Mouse (Mus musculus) CD4-positive naive resting alpha-beta T cell, adult 76 days (primary cell): ENCODE data around the gene Olfr591. TPM values are rescaled to one million over a fixed set of nuclear protein-coding genes. Genes with fewer than 3 reads are reported as not detected.

ENCODE experiments used
- total RNA-seq: library from RNA; stranded (reverse); gene quantifications from one replicate; pipeline ENCODE4 v1.2.4, GENCODE M21; 2023

The Olfr591 gene
- not detected for total RNA-seq

GRCm38 (mm10) chr7:103178240-103178639 lies at the start of gene Olfr591:
Olfr591 (minus strand) TSS chr7:103178340.

GRCm38 (mm10) chr7:103216696-103217095 lies 38.6 kb upstream of the Olfr591 start, which contains the start of gene Olfr594:
Olfr594 (plus strand) TSS chr7:103216996.

GRCm38 (mm10) chr7:103211562-103211961 lies 33.4 kb upstream of the Olfr591 start, which contains the start of gene Olfr593:
Olfr593 (plus strand) TSS chr7:103211862.

GRCm38 (mm10) chr7:103184503-103184902 lies 6.4 kb upstream of the Olfr591 start, which contains the start of gene Olfr592:
Olfr592 (plus strand) TSS chr7:103184803.

GRCm38 (mm10) chr7:103156256-103156655 lies 21.9 kb downstream of the Olfr591 start, which contains the start of gene Olfr589:
Olfr589 (minus strand) TSS chr7:103156356.

GRCm38 (mm10) chr7:103140579-103140978 lies 37.6 kb downstream of the Olfr591 start, which contains the start of gene Olfr588-ps1:
Olfr588-ps1 (plus strand) TSS chr7:103140879.

GRCm38 (mm10) chr7:103125538-103125937 lies 52.6 kb downstream of the Olfr591 start, which contains the start of gene Olfr586:
Olfr586 (minus strand) TSS chr7:103125638.

Other genes with a start within 250 kb of the Olfr591 start
- not detected for gene Olfr573-ps1, start 235.8 kb downstream of the Olfr591 start, total RNA-seq
- gene Olfr574, start 229.9 kb downstream of the Olfr591 start, total RNA-seq, result not detected
- not detected for gene Olfr575, start 219.6 kb downstream of the Olfr591 start, total RNA-seq
- gene Olfr576, start 215.7 kb downstream of the Olfr591 start, total RNA-seq, result not detected
- not detected for gene Olfr577, start 202.4 kb downstream of the Olfr591 start, total RNA-seq
- gene Olfr578, start 189.0 kb downstream of the Olfr591 start, total RNA-seq, result not detected
- not detected for gene Olfr582, start 140.3 kb downstream of the Olfr591 start, total RNA-seq
- gene Olfr583, start 127.0 kb downstream of the Olfr591 start, total RNA-seq, result not detected
- gene Olfr584, start 96.5 kb downstream of the Olfr591 start, total RNA-seq, result not detected
- not detected for gene Olfr585, start 80.6 kb downstream of the Olfr591 start, total RNA-seq
- gene Olfr586, start 52.7 kb downstream of the Olfr591 start, total RNA-seq, result not detected
- gene Olfr588-ps1, start 37.5 kb downstream of the Olfr591 start, total RNA-seq, result not detected
- not detected for gene Olfr589, start 22.0 kb downstream of the Olfr591 start, total RNA-seq
- not detected for gene Olfr592, start 6.5 kb upstream of the Olfr591 start, total RNA-seq
- gene Olfr593, start 33.5 kb upstream of the Olfr591 start, total RNA-seq, result not detected
- gene Olfr594, start 38.7 kb upstream of the Olfr591 start, total RNA-seq, result not detected
- gene Usp17ld, start 74.2 kb upstream of the Olfr591 start, total RNA-seq, result not detected
- gene Olfr596, start 127.3 kb upstream of the Olfr591 start, total RNA-seq, result not detected
- not detected for gene Olfr597, start 138.0 kb upstream of the Olfr591 start, total RNA-seq
- not detected for gene Olfr598, start 145.2 kb upstream of the Olfr591 start, total RNA-seq
- not detected for gene Olfr599, start 157.6 kb upstream of the Olfr591 start, total RNA-seq
- not detected for gene Olfr600, start 171.3 kb upstream of the Olfr591 start, total RNA-seq
- gene Olfr601, start 184.3 kb upstream of the Olfr591 start, total RNA-seq, result not detected
- not detected for gene Olfr603, start 207.8 kb upstream of the Olfr591 start, total RNA-seq
- not detected for gene Usp17lc, start 236.7 kb upstream of the Olfr591 start, total RNA-seq